Mouse (Mus musculus): ENCODE data around the gene Smco2.
A peak's percentile ranks its signal among the peaks of the same experiment; 100 is the strongest.

Smco2 gene

GRCm38 (mm10) chr6:146850050-146850449, at the start of gene Smco2:
Smco2 (plus strand) TSS chr6:146850104.
- no peak for DNase-seq (ENCODE audit: low spot score in 2 of 2)

GRCm38 (mm10) chr6:146809991-146810390, 39.9 kb upstream of the Smco2 start:
- DNase-seq (ENCODE audit: low spot score in 2 of 2): peak in 1 of 2 experiments; percentile 52

- no peak for DNase-seq (ENCODE audit: low spot score in 2 of 2)
These were observed 36.9 kb upstream of the Smco2 start for GRCm38 (mm10) chr6:146813007-146813406.

- no peak for DNase-seq (ENCODE audit: low spot score in 2 of 2)
These were observed 29.5 kb upstream of the Smco2 start for GRCm38 (mm10) chr6:146820177-146820965.

- no peak for DNase-seq (ENCODE audit: low spot score in 2 of 2)
These were observed 27.9 kb upstream of the Smco2 start for GRCm38 (mm10) chr6:146821958-146822357.

GRCm38 (mm10) chr6:146824727-146825486, 25.0 kb upstream of the Smco2 start:
- peak; percentile 54 to 81 for DNase-seq (ENCODE audit: low spot score in 2 of 2)

- DNase-seq (ENCODE audit: low spot score in 2 of 2): no peak
These were observed 24.5 kb upstream of the Smco2 start for GRCm38 (mm10) chr6:146825487-146825773.

- no peak for DNase-seq (ENCODE audit: low spot score in 2 of 2)
These were observed 18.6 kb upstream of the Smco2 start for GRCm38 (mm10) chr6:146831320-146831719.

GRCm38 (mm10) chr6:146833485-146834314, 16.2 kb upstream of the Smco2 start:
- DNase-seq (ENCODE audit: low spot score in 2 of 2): peak in 1 of 2 experiments; percentile 11

GRCm38 (mm10) chr6:146834342-146834741, 15.6 kb upstream of the Smco2 start:
- DNase-seq (ENCODE audit: low spot score in 2 of 2): no peak

GRCm38 (mm10) chr6:146835784-146836183, 14.1 kb upstream of the Smco2 start:
- DNase-seq (ENCODE audit: low spot score in 2 of 2): no peak

- no peak for DNase-seq (ENCODE audit: low spot score in 2 of 2)
These were observed 12.6 kb upstream of the Smco2 start for GRCm38 (mm10) chr6:146837316-146837715.

- no peak for DNase-seq (ENCODE audit: low spot score in 2 of 2)
These were observed 11.5 kb upstream of the Smco2 start for GRCm38 (mm10) chr6:146838366-146838765.

- DNase-seq (ENCODE audit: low spot score in 2 of 2): no peak
These were observed 11.0 kb upstream of the Smco2 start for GRCm38 (mm10) chr6:146838863-146839262.

- no peak for DNase-seq (ENCODE audit: low spot score in 2 of 2)
These were observed 5.0 kb upstream of the Smco2 start for GRCm38 (mm10) chr6:146844867-146845266.

- DNase-seq (ENCODE audit: low spot score in 2 of 2): no peak
These were observed 4.6 kb upstream of the Smco2 start for GRCm38 (mm10) chr6:146845347-146845746.

- no peak for DNase-seq (ENCODE audit: low spot score in 2 of 2)
These were observed 3.7 kb upstream of the Smco2 start for GRCm38 (mm10) chr6:146845961-146846750.

GRCm38 (mm10) chr6:146847402-146847801, 2.5 kb upstream of the Smco2 start:
- no peak for DNase-seq (ENCODE audit: low spot score in 2 of 2)

GRCm38 (mm10) chr6:146848281-146848680, 1.6 kb upstream of the Smco2 start:
- no peak for DNase-seq (ENCODE audit: low spot score in 2 of 2)

- DNase-seq (ENCODE audit: low spot score in 2 of 2): no peak
These were observed 2.0 kb downstream of the Smco2 start for GRCm38 (mm10) chr6:146851916-146852315.

GRCm38 (mm10) chr6:146852739-146853138, 2.8 kb downstream of the Smco2 start:
- no peak for DNase-seq (ENCODE audit: low spot score in 2 of 2)

Measured in spleen, postnatal 4 days (tissue).